Mouse (Mus musculus): Measurements from ENCODE around the gene Ccdc113. TPM values are rescaled to one million over a fixed set of nuclear protein-coding genes. Genes with fewer than 3 reads are reported as not detected.

Gene Ccdc113
- polyA plus RNA-seq, 1 experiment from 2014 or later = 3.2 TPM

DNA sequence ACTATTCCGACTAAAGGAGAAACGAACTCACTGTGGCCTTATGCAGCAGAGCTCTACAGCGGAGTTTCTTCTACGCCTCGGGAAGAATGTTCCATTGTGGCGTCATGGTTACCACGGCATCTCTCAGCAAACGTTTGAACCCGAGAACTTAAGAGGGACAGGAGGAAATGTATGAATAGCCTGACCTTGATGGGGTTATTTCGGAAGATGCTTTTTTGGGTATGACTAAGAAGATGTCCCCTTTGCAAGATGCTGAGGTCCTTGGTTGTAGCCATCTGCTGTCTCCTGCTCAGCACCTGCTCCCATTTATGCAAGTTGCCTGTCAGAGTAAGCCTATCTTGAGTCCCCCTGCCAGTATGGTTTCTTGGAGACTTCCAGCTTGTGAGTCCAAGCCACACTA, 42.4 kb downstream of the Ccdc113 start, which contains the start of gene Prss54:
Prss54 (minus strand) TSS at position 101 of the 400 bp plus-strand sequence.
- no peak within 1 kb of the TSS for H3K9ac ChIP-seq
- 0 out of 2 replicates have a peak, but pooled peaks cover 3% of the 10 kb centered on the region for H3K4me1 ChIP-seq (replicated peaks)
- H3K4me3 ChIP-seq = no peak within 1 kb of the TSS
- no peaks in the 10 kb centered on the region for H3K36me3 ChIP-seq
- H3K9me3 ChIP-seq (replicated peaks) = peaks cover 2% of the 10 kb centered on the region
- H3K27ac ChIP-seq (ENCODE audit: poor library complexity, severe bottlenecking) = no peak within 1 kb of the TSS
- no peak within 1 kb of the TSS for H3K4me2 ChIP-seq
- WGBS = 85% methylated on average over 10 of the region's 10 CpGs
- H3K27me3 ChIP-seq (replicated peaks) = no peaks in the 10 kb centered on the region
- ATAC-seq (ENCODE audit: insufficient number of reproducible peaks, low FRiP score) = no peak

- Histone ChIP-seq H3K4me2 (no peak overlapping the region), H3K4me1 (replicated peaks) (peaks cover 10% of the 10 kb centered on the region), H3K4me3 (no peak overlapping the region), H3K9ac (no peak overlapping the region), H3K27me3 (replicated peaks) (no peaks in the 10 kb centered on the region), H3K36me3 (no peaks in the 10 kb centered on the region), H3K27ac (ENCODE audit: poor library complexity, severe bottlenecking) (peak overlapping the region; percentile 82), H3K9me3 (replicated peaks) (peaks cover 4% of the 10 kb centered on the region; the same call in 1 of the 2 replicates)
- 38% methylated on average over 1 of the region's 1 CpGs for WGBS
- ATAC-seq (ENCODE audit: insufficient number of reproducible peaks, low FRiP score) = no peak
These were observed 53.5 kb downstream of the Ccdc113 start for GRCm38 (mm10) chr8:95587339-95587738.

- WGBS = 63% methylated on average over 10 of the region's 10 CpGs
- no peak overlapping the region for H3K9ac ChIP-seq
- no peak for ATAC-seq (ENCODE audit: insufficient number of reproducible peaks, low FRiP score)
- H3K4me2 ChIP-seq = no peak overlapping the region
- H3K36me3 ChIP-seq = no peaks in the 10 kb centered on the region
- H3K4me1 ChIP-seq (replicated peaks) = peaks cover 10% of the 10 kb centered on the region
- H3K27me3 ChIP-seq (replicated peaks) = no peaks in the 10 kb centered on the region
- no peak overlapping the region for H3K4me3 ChIP-seq
- H3K27ac ChIP-seq (ENCODE audit: poor library complexity, severe bottlenecking) = no peak overlapping the region
- H3K9me3 ChIP-seq (replicated peaks) = peaks cover 4% of the 10 kb centered on the region; the same call in 1 of the 2 replicates
These were observed 55.4 kb downstream of the Ccdc113 start for GRCm38 (mm10) chr8:95589282-95589681.

DNA sequence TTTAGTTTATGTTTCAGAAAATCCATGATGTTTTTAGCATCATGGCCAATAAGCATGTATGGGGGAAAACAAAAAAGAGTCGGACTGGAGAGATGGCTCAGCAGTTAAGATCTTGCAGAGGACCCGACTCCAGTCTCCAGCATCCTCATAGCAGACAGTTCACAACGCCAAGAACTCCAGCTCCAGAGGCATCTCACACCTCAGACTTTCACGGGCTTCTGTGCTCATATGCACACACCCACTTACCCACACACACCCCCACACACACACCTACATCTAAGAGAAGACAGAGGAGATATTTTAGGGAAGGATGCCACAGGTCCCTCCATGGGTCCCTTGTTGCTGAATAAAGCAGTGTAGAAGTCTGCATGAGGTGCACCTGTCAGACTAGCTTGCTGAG, 56.7 kb downstream of the Ccdc113 start:
- H3K4me2 ChIP-seq = no peak overlapping the region
- H3K27ac ChIP-seq (ENCODE audit: poor library complexity, severe bottlenecking) = no peak overlapping the region
- ATAC-seq (ENCODE audit: insufficient number of reproducible peaks, low FRiP score) = no peak
- H3K4me3 ChIP-seq = no peak overlapping the region
- H3K4me1 ChIP-seq (replicated peaks) = peaks cover 22% of the 10 kb centered on the region
- peaks cover 4% of the 10 kb centered on the region; the same call in 1 of the 2 replicates for H3K9me3 ChIP-seq (replicated peaks)
- no peaks in the 10 kb centered on the region for H3K36me3 ChIP-seq
- 65% methylated on average over 4 of the region's 4 CpGs for WGBS
- H3K9ac ChIP-seq = no peak overlapping the region; the same call in 1 of the 2 replicates
- H3K27me3 ChIP-seq (replicated peaks) = no peaks in the 10 kb centered on the region

DNA sequence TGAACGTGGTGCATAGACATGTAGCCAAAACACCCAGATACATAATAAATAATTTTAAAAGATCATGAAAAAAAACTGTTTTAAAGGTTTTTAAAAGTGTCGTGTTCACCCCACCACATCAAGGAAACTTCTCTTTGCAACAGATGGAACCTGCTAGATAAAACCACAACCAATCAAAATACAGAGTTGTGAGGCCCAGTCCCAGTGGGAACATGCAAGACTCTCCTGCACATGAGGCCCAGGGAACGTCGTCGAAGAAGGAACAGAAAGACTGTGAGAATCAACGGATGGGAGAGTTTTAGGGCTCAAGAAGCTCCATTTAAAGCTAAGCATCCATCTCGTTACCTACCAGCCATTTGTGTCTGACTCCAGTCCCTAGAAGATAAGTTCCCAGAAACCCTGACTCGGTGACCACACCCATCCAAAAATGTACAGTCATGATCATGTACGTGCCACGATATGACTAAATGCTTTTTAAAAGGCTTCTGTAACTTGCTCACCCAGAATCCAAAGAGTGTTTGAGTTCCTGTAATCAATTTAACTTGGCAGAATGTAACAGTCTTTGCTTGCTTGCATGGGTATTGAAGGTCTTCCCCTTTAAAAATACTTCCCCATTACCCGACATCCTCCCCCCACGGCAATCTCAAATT, 58.4 kb downstream of the Ccdc113 start:
- Histone ChIP-seq H3K4me2 (no peak overlapping the region), H3K9ac (no peak overlapping the region), H3K4me1 (replicated peaks) (peaks cover 21% of the 10 kb centered on the region), H3K36me3 (no peaks in the 10 kb centered on the region), H3K27ac (ENCODE audit: poor library complexity, severe bottlenecking) (no peak overlapping the region), H3K27me3 (replicated peaks) (no peaks in the 10 kb centered on the region), H3K9me3 (replicated peaks) (peaks cover 4% of the 10 kb centered on the region; the same call in 1 of the 2 replicates), H3K4me3 (no peak overlapping the region)
- ATAC-seq (ENCODE audit: insufficient number of reproducible peaks, low FRiP score) = peak; percentile 71; the same call in 1 of the 2 replicates
- WGBS = 77% methylated on average over 12 of the region's 12 CpGs

DNA sequence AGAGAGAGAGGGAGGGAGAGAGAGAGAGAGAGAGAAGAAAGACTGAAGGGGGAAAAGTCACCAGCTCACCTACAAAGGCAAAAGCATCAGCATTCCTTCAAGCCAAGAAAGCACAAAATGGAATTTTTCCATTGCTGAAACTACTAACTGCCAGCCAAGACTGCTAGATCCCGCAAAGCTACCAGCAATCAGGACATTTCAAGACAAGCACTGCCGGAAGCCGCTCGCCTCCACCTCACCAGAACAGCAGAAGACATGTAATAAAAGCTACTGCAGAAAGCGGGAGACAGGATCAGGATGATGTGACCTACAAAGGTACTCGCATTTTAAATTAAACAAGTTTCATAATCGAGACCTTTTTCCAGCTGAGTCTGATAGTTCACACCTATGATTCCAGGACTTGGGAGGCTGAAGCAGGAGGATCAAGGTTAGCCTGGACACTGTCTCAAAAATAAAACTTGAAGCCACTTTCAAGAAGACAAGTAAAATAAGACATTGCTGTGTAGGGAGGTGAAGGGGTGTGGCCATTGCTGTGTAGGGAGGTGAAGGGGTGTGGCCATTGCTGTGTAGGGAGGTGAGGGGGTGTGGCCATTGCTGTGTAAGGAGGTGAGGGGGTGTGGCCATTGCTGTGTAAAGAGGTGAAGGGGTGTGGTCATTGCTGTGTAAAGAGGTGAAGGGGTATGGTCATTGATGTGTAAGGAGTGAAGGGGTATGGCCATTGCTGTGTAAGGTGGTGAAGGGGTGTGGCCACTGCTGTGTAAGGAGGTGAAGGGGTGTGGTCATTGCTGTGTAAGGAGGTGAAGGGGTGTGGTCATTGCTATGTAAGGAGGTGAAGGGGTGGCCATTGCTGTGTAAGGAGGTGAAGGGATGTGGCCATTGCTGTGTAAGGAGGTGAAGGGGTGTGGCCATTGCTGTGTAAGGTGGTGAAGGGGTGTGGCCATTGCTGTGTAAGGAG, 59.8 kb downstream of the Ccdc113 start:
- no peak overlapping the region for H3K27ac ChIP-seq (ENCODE audit: poor library complexity, severe bottlenecking)
- 93% methylated on average over 7 of the region's 7 CpGs for WGBS
- no peak overlapping the region for H3K4me2 ChIP-seq
- no peaks in the 10 kb centered on the region for H3K36me3 ChIP-seq
- H3K27me3 ChIP-seq (replicated peaks) = no peaks in the 10 kb centered on the region
- no peak overlapping the region for H3K9ac ChIP-seq
- H3K9me3 ChIP-seq (replicated peaks) = no peaks in the 10 kb centered on the region; the same call in 1 of the 2 replicates
- no peak overlapping the region for H3K4me3 ChIP-seq
- H3K4me1 ChIP-seq (replicated peaks) = peaks cover 22% of the 10 kb centered on the region
- no peak for ATAC-seq (ENCODE audit: insufficient number of reproducible peaks, low FRiP score)

DNA sequence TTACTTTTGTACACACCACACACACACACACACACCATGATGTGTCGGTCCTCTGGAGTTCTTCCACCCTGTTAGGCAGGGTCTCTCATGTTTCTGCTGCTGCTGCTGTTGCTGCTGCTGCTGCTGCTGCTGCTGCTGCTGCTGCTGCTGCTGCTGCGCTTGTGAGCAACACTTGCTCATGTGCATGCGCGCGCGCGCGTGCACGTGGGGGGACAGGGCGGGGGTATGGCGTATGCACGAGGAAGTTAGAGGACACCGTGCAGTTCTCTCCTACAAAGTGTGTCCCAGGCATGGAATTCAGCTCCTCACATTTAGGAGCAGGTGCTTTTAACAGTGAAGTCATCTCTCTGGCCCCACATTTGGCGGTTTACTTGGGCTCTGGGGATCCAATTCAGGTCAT, 61.2 kb downstream of the Ccdc113 start:
- no peaks in the 10 kb centered on the region for H3K27me3 ChIP-seq (replicated peaks)
- peaks cover 22% of the 10 kb centered on the region for H3K4me1 ChIP-seq (replicated peaks)
- 78% methylated on average over 14 of the region's 14 CpGs for WGBS
- no peak for ATAC-seq (ENCODE audit: insufficient number of reproducible peaks, low FRiP score)
- H3K4me2 ChIP-seq = no peak overlapping the region
- H3K4me3 ChIP-seq = no peak overlapping the region
- no peak overlapping the region for H3K9ac ChIP-seq
- H3K36me3 ChIP-seq = no peaks in the 10 kb centered on the region
- H3K9me3 ChIP-seq (replicated peaks) = no peaks in the 10 kb centered on the region; the same call in 1 of the 2 replicates
- H3K27ac ChIP-seq (ENCODE audit: poor library complexity, severe bottlenecking) = peak overlapping the region; percentile 75

- no peaks in the 10 kb centered on the region for H3K36me3 ChIP-seq
- peak overlapping the region; percentile 95 for H3K27ac ChIP-seq (ENCODE audit: poor library complexity, severe bottlenecking)
- no peak overlapping the region for H3K9ac ChIP-seq
- 26% methylated on average over 4 of the region's 4 CpGs for WGBS
- ATAC-seq (ENCODE audit: insufficient number of reproducible peaks, low FRiP score) = peak; percentile 87
- no peaks in the 10 kb centered on the region; the same call in 1 of the 2 replicates for H3K9me3 ChIP-seq (replicated peaks)
- H3K4me3 ChIP-seq = no peak overlapping the region
- H3K27me3 ChIP-seq (replicated peaks) = no peaks in the 10 kb centered on the region
- peak overlapping the region; percentile 21 for H3K4me2 ChIP-seq
- H3K4me1 ChIP-seq (replicated peaks) = peaks cover 22% of the 10 kb centered on the region
These were observed 63.0 kb downstream of the Ccdc113 start for GRCm38 (mm10) chr8:95596841-95597241.

DNA sequence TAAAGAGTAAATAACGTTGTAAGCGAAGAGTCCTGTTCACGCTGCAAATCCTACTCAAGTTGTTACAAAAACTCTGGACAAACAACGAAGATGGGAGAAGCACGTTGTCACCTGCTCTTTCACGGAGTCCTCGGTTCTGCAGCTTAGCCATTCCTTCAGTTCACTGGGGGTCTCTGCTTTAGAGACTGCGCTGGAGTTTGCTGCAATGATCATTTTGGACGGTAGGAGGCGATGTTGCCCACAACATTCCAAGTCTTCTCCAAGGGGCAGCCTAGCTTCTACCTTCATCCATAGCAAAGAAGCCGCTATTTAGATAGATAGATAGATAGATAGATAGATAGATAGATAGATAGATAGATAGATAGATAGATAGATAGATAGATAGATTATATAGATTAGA, 66.0 kb downstream of the Ccdc113 start:
- WGBS = 8% methylated on average over 11 of the region's 11 CpGs
- H3K9ac ChIP-seq = peak overlapping the region; percentile 58; the same call in 1 of the 2 replicates
- peak overlapping the region; percentile 21; the same call in 1 of the 2 replicates for H3K4me3 ChIP-seq

DNA sequence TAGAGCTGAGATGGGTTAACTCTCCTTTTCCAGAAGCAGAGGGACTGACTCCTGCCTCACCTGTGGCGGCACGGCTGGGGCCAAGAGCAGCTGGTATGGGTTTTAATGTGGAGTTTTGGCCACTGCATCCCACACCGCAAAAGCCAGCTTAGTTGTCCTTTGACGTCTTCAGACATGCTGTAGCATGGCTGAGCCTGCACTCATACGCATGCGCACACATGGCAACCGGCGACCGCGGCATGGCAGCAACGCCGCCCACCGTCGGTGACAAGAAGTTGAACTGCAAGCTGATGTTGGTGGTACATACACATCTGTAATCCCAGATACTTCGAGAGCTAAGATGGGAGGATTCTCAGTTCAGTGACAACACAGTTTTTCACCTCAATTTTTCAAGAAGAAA, 67.4 kb downstream of the Ccdc113 start:
- no peak for ATAC-seq (ENCODE audit: insufficient number of reproducible peaks, low FRiP score)

More for the DNA sequence above, 66.0 kb downstream of the Ccdc113 start:
- Histone ChIP-seq H3K4me1 (replicated peaks) (peaks cover 16% of the 10 kb centered on the region), H3K27me3 (replicated peaks) (no peaks in the 10 kb centered on the region), H3K27ac (ENCODE audit: poor library complexity, severe bottlenecking) (no peak overlapping the region), H3K9me3 (replicated peaks) (no peaks in the 10 kb centered on the region; the same call in 1 of the 2 replicates), H3K36me3 (no peaks in the 10 kb centered on the region), H3K4me2 (peak overlapping the region; percentile 46)
- ATAC-seq (ENCODE audit: insufficient number of reproducible peaks, low FRiP score) = no peak

GRCm38 (mm10) chr8:95602168-95602567, 68.3 kb downstream of the Ccdc113 start:
- no peaks in the 10 kb centered on the region; the same call in 1 of the 2 replicates for H3K9me3 ChIP-seq (replicated peaks)
- H3K9ac ChIP-seq = no peak overlapping the region
- no peak overlapping the region for H3K4me2 ChIP-seq
- no peak overlapping the region for H3K27ac ChIP-seq (ENCODE audit: poor library complexity, severe bottlenecking)
- no peak overlapping the region for H3K4me3 ChIP-seq
- ATAC-seq (ENCODE audit: insufficient number of reproducible peaks, low FRiP score) = no peak
- H3K36me3 ChIP-seq = no peaks in the 10 kb centered on the region
- H3K27me3 ChIP-seq (replicated peaks) = no peaks in the 10 kb centered on the region
- peaks cover 6% of the 10 kb centered on the region; the same call in 1 of the 2 replicates for H3K4me1 ChIP-seq (replicated peaks)
- 70% methylated on average over 2 of the region's 2 CpGs for WGBS

More for the DNA sequence above, 67.4 kb downstream of the Ccdc113 start:
- 67% methylated on average over 15 of the region's 15 CpGs for WGBS
- H3K36me3 ChIP-seq = no peaks in the 10 kb centered on the region
- H3K9ac ChIP-seq = no peak overlapping the region
- no peak overlapping the region for H3K4me3 ChIP-seq
- no peaks in the 10 kb centered on the region; the same call in 1 of the 2 replicates for H3K9me3 ChIP-seq (replicated peaks)
- H3K4me1 ChIP-seq (replicated peaks) = peaks cover 6% of the 10 kb centered on the region; the same call in 1 of the 2 replicates
- no peak overlapping the region for H3K4me2 ChIP-seq
- H3K27ac ChIP-seq (ENCODE audit: poor library complexity, severe bottlenecking) = no peak overlapping the region
- no peaks in the 10 kb centered on the region for H3K27me3 ChIP-seq (replicated peaks)

Measured in heart, embryonic 12.5 days (tissue).